Mouse (Mus musculus): ENCODE data around the gene Gm17662.

Gene Gm17662

GRCm38 (mm10) chr4:104857029-104857428, at the start of gene Gm17662:
Gm17662 (plus strand) TSS chr4:104857329.
- no peak for DNase-seq (ENCODE audit: low spot score in 2 of 2)

- no peak for DNase-seq (ENCODE audit: low spot score in 2 of 2)
These were observed 46.3 kb upstream of the Gm17662 start for GRCm38 (mm10) chr4:104810710-104811286.

GRCm38 (mm10) chr4:104813617-104814016, 43.5 kb upstream of the Gm17662 start:
- no peak for DNase-seq (ENCODE audit: low spot score in 2 of 2)

GRCm38 (mm10) chr4:104816519-104817232, 40.5 kb upstream of the Gm17662 start:
- DNase-seq (ENCODE audit: low spot score in 2 of 2), result no peak

- DNase-seq (ENCODE audit: low spot score in 2 of 2), result no peak
These were observed 39.6 kb upstream of the Gm17662 start for GRCm38 (mm10) chr4:104817509-104817908.

GRCm38 (mm10) chr4:104818986-104819385, 38.1 kb upstream of the Gm17662 start:
- no peak for DNase-seq (ENCODE audit: low spot score in 2 of 2)

GRCm38 (mm10) chr4:104819891-104820290, 37.2 kb upstream of the Gm17662 start:
- DNase-seq (ENCODE audit: low spot score in 2 of 2), result no peak

- DNase-seq (ENCODE audit: low spot score in 2 of 2), result no peak
These were observed 33.5 kb upstream of the Gm17662 start for GRCm38 (mm10) chr4:104823597-104824101.

GRCm38 (mm10) chr4:104824381-104825077, 32.6 kb upstream of the Gm17662 start:
- no peak for DNase-seq (ENCODE audit: low spot score in 2 of 2)

- DNase-seq (ENCODE audit: low spot score in 2 of 2), result no peak
These were observed 28.2 kb upstream of the Gm17662 start for GRCm38 (mm10) chr4:104828939-104829338.

GRCm38 (mm10) chr4:104835096-104835495, 22.0 kb upstream of the Gm17662 start:
- no peak for DNase-seq (ENCODE audit: low spot score in 2 of 2)

GRCm38 (mm10) chr4:104838342-104838741, 18.8 kb upstream of the Gm17662 start:
- no peak for DNase-seq (ENCODE audit: low spot score in 2 of 2)

GRCm38 (mm10) chr4:104842204-104842603, 14.9 kb upstream of the Gm17662 start:
- no peak for DNase-seq (ENCODE audit: low spot score in 2 of 2)

- no peak for DNase-seq (ENCODE audit: low spot score in 2 of 2)
These were observed 13.6 kb upstream of the Gm17662 start for GRCm38 (mm10) chr4:104843546-104843945.

GRCm38 (mm10) chr4:104855216-104855615, 1.9 kb upstream of the Gm17662 start:
- DNase-seq (ENCODE audit: low spot score in 2 of 2), result no peak

GRCm38 (mm10) chr4:104857823-104858222, 694 bp downstream of the Gm17662 start:
- no peak for DNase-seq (ENCODE audit: low spot score in 2 of 2)

GRCm38 (mm10) chr4:104861241-104861640, 4.1 kb downstream of the Gm17662 start:
- DNase-seq (ENCODE audit: low spot score in 2 of 2), result no peak

GRCm38 (mm10) chr4:104864397-104864796, 7.3 kb downstream of the Gm17662 start:
- DNase-seq (ENCODE audit: low spot score in 2 of 2), result no peak

- DNase-seq (ENCODE audit: low spot score in 2 of 2), result no peak
These were observed 12.5 kb downstream of the Gm17662 start for GRCm38 (mm10) chr4:104869581-104869980.

- DNase-seq (ENCODE audit: low spot score in 2 of 2), result no peak
These were observed 13.1 kb downstream of the Gm17662 start for GRCm38 (mm10) chr4:104870196-104870595.

GRCm38 (mm10) chr4:104875832-104876231, 18.7 kb downstream of the Gm17662 start:
- no peak for DNase-seq (ENCODE audit: low spot score in 2 of 2)

- DNase-seq (ENCODE audit: low spot score in 2 of 2), result no peak
These were observed 19.2 kb downstream of the Gm17662 start, which contains the start of gene C8a for GRCm38 (mm10) chr4:104876323-104876722. C8a (minus strand) TSS chr4:104876398.

- no peak for DNase-seq (ENCODE audit: low spot score in 2 of 2)
These were observed 30.4 kb downstream of the Gm17662 start for GRCm38 (mm10) chr4:104887486-104887885.
